Mouse (Mus musculus) heart, embryonic 10.5 days (tissue): ENCODE data around the gene Gria2. TPM values are rescaled to one million over a fixed set of nuclear protein-coding genes. Genes with fewer than 3 reads are reported as not detected.

Experiments
- microRNA-seq: library from miRNA; unstranded; fragments of <30 nt; microRNA quantifications from one replicate; pipeline ENCODE4, GENCODE M21; 2017
- polyA plus RNA-seq: library from polyadenylated mRNA; unstranded; fragments of >200 nt; fragmentation: Nextera tagmentation; extraction: Ambion mirVana; gene quantifications from 2 replicates; pipeline ENCODE4 v1.2.1, GENCODE M21; 2016

The Gria2 gene
- polyA plus RNA-seq, 1 experiment from 2014 or later = 0.35 TPM

Small RNA genes lying within 50 kb of the gene (microRNA-seq; reads per million reads assigned to microRNA genes)
- not detected for gene Gm25749

Other genes with a start within 250 kb of the Gria2 start
- gene Glrb, start 110.8 kb upstream of the Gria2 start, polyA plus RNA-seq = 4.3 and 7.6 TPM in 2 replicates
- gene Pdgfc, start 233.6 kb upstream of the Gria2 start, polyA plus RNA-seq = 8.5 and 25.7 TPM in 2 replicates